Mouse (Mus musculus) frontal cortex, postnatal 36 days (tissue): ENCODE measurements around the gene AC129217.1.
A peak's percentile ranks its signal among the peaks of the same experiment; 100 is the strongest.

Source experiments
- DNase-seq, 2 experiments: peaks; one replicate each; pipeline ENCODE4 v3.0.0; 2022; ENCODE audit warnings: low spot score in 2 of 2

AC129217.1 gene

GRCm38 (mm10) chr19:8870838-8871237, 41.3 kb downstream of the AC129217.1 start:
- DNase-seq: no peak

DNA sequence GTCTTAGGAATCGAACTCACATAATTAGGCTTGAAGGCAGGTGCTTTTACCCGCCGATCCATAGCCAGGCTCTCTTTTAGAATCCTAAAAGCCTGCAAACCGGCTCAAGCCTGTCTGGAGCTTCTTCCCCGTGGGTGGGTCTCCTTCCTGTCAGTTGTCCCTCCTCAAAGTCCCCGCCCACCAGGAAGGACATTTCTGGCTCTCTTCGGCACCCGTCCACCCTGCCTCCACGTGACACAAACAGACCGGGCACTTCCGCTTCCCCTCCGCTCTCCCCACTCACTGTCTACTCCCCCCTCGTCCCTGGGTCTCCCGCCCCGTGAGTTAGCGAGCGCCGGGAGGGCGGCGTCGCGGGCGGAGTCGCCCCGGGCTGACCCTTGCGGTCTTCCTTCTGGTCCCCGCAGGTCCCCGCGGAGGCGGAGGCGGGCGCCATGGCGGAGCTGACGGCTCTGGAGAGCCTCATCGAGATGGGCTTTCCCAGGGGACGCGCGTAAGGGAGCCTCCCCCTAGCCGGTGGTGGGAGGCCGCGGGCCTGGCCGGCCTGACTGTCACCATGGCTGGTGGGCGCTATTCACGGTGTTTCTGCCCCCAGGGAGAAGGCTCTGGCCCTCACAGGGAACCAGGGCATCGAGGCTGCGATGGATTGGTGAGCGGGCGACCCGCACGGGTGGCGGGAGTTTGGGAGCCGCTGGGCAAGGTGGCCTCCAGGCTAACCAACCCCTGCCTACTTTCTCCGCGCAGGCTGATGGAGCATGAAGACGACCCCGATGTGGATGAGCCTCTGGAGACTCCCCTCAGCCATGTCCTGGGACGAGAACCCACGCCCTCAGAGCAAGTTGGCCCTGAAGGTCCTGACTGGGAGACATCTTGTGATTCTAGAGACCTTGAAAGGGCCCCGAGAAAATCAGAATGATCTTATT, 42.0 kb downstream of the AC129217.1 start, which contains the start of gene Ubxn1:
Gene Ubxn1 (plus strand): TSS at position 230 of the 920 bp plus-strand sequence.
- peak; percentile 98 to 100 for DNase-seq

- DNase-seq: no peak
Observed at GRCm38 (mm10) chr19:8872266-8872840, 42.8 kb downstream of the AC129217.1 start.

DNA sequence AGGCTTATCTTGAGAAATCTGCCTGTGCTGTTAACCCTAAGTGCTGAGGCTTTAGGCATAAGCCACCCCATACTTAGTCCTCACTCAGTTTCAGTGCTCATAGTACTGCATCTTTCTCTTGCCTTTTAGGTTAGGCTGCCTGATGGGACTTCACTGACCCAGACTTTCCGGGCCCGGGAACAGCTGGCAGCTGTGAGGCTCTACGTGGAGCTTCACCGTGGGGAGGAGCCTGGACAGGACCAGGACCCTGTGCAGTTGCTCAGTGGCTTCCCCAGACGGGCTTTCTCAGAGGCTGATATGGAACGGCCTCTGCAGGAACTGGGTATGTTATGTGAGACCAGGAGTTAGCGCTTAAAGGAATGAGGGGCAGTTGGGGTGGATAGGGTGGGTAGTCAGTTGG, 45.5 kb downstream of the AC129217.1 start:
- DNase-seq: no peak

GRCm38 (mm10) chr19:8880311-8881033, 50.9 kb downstream of the AC129217.1 start, which contains the start of gene Uqcc3:
TSS of gene Uqcc3 (minus strand) at chr19:8880923.
- peak; percentile 86 to 89 for DNase-seq

GRCm38 (mm10) chr19:8881034-8881392, 51.4 kb downstream of the AC129217.1 start:
- no peak for DNase-seq

- no peak for DNase-seq
Observed at GRCm38 (mm10) chr19:8883616-8884015, 54.0 kb downstream of the AC129217.1 start, which contains the start of the genes Lbhd1 and Gm49403. TSS of gene Lbhd1 (plus strand) at chr19:8883732. TSS of gene Gm49403 (plus strand) at chr19:8883930.

GRCm38 (mm10) chr19:8886916-8887584, 57.5 kb downstream of the AC129217.1 start:
- DNase-seq: no peak

- DNase-seq: no peak
Observed at GRCm38 (mm10) chr19:8887585-8888463, 58.3 kb downstream of the AC129217.1 start.

- DNase-seq: peak; percentile 92 to 93
Observed at GRCm38 (mm10) chr19:8888511-8889385, 59.2 kb downstream of the AC129217.1 start, which contains the start of the genes 1810009A15Rik and Gm49416. TSS of gene 1810009A15Rik (plus strand) at chr19:8888853. TSS of gene Gm49416 (plus strand) at chr19:8888926.
